In genomic region chr19:16435531-16436231, GRCm38 (mm10) we compare ENCODE assay signal across 9 mouse cellular contexts. TPM values are rescaled to one million over a fixed set of nuclear protein-coding genes. Genes with fewer than 3 reads are reported as not detected.
A peak's percentile ranks its signal among the peaks of the same experiment; 100 is the strongest.
DNase-seq lines count a peak whose midpoint lies in the region; ATAC-seq and TF ChIP-seq lines count a peak whose summit lies in the region.
"Had no signal": no experiment of that assay in that cellular context is flagged by ENCODE, and none has a peak within 500 bp of the region (broad histone marks: within the 10 kb centered on the region; RNA-seq: fewer than 3 reads in every experiment).

Gene Gna14 (plus strand): TSS chr19:16435762.

- peaks cover 29% of the 10 kb centered on the region for H3K27me3 ChIP-seq in heart, embryonic 12.5 days (replicated peaks)
- H3K27me3 ChIP-seq in kidney, embryonic 15.5 days: peaks cover 18% of the 10 kb centered on the region
- peaks cover 22% of the 10 kb centered on the region for H3K27me3 ChIP-seq in neural tube, embryonic 12.5 days (replicated peaks)
- H3K27me3 ChIP-seq: Patski had no signal

- WGBS in heart, embryonic 12.5 days: 2% methylated on average over 27 of the region's 27 CpGs
- WGBS in kidney, embryonic 15.5 days: under 1% methylated on average over 27 of the region's 27 CpGs
- under 1% methylated on average over 27 of the region's 27 CpGs for WGBS in neural tube, embryonic 12.5 days

- H3K9ac ChIP-seq in heart, embryonic 12.5 days: peak within 1 kb of the TSS; percentile 18; the same call in 1 of the 2 replicates
- peak within 1 kb of the TSS; percentile 35 for H3K9ac ChIP-seq in kidney, embryonic 15.5 days
- 0 out of 2 replicates have a peak within 1 kb of the TSS, but pooled peaks have one; percentile 17 for H3K9ac ChIP-seq in neural tube, embryonic 12.5 days

- no peaks in the 10 kb centered on the region for H3K9me3 ChIP-seq in heart, embryonic 12.5 days (replicated peaks)
- no peaks in the 10 kb centered on the region for H3K9me3 ChIP-seq in kidney, embryonic 15.5 days (replicated peaks)
- no peaks in the 10 kb centered on the region for H3K9me3 ChIP-seq in neural tube, embryonic 12.5 days

- peaks cover 4% of the 10 kb centered on the region; the same call in 1 of the 2 replicates for H3K4me1 ChIP-seq in bone marrow macrophage, adult 2 months (ENCODE audit: control insufficient read depth, insufficient read depth, low read length)
- no peaks in the 10 kb centered on the region; the same call in 1 of the 2 replicates for H3K4me1 ChIP-seq in embryonic fibroblast, embryonic 13.5 days (ENCODE audit: control insufficient read depth, insufficient read depth, low read length)
- H3K4me1 ChIP-seq in heart, embryonic 12.5 days (replicated peaks): peaks cover 48% of the 10 kb centered on the region
- H3K4me1 ChIP-seq in kidney, embryonic 15.5 days: peaks cover 51% of the 10 kb centered on the region
- peaks cover 26% of the 10 kb centered on the region for H3K4me1 ChIP-seq in neural tube, embryonic 12.5 days

- no peak within 1 kb of the TSS for H3K27ac ChIP-seq in bone marrow macrophage, adult 2 months (ENCODE audit: insufficient read depth, low read depth, low read length)
- H3K27ac ChIP-seq in embryonic fibroblast, embryonic 13.5 days (ENCODE audit: insufficient read depth, low read length): no peak within 1 kb of the TSS
- H3K27ac ChIP-seq in heart, embryonic 12.5 days (ENCODE audit: poor library complexity, severe bottlenecking): no peak within 1 kb of the TSS
- H3K27ac ChIP-seq in kidney, embryonic 15.5 days: peak within 1 kb of the TSS; percentile 30; the same call in 1 of the 2 replicates
- no peak within 1 kb of the TSS for H3K27ac ChIP-seq in neural tube, embryonic 12.5 days

- 0 out of 2 replicates have a peak, but pooled peaks have one; percentile 26 for ATAC-seq in heart, embryonic 12.5 days (ENCODE audit: insufficient number of reproducible peaks, low FRiP score)
- peak; percentile 74 for ATAC-seq in kidney, embryonic 15.5 days (replicated peaks; ENCODE audit: low FRiP score)
- peak; percentile 69 for ATAC-seq in neural tube, embryonic 12.5 days (ENCODE audit: low FRiP score, low read depth)
- ATAC-seq: Patski had no signal

- no peaks in the 10 kb centered on the region for H3K36me3 ChIP-seq in heart, embryonic 12.5 days
- H3K36me3 ChIP-seq in kidney, embryonic 15.5 days: no peaks in the 10 kb centered on the region
- H3K36me3 ChIP-seq in neural tube, embryonic 12.5 days: no peaks in the 10 kb centered on the region

- H3K4me2 ChIP-seq in heart, embryonic 12.5 days: peak within 1 kb of the TSS; percentile 78
- H3K4me2 ChIP-seq in kidney, embryonic 15.5 days: peak within 1 kb of the TSS; percentile 85
- peak within 1 kb of the TSS; percentile 72 for H3K4me2 ChIP-seq in neural tube, embryonic 12.5 days (replicated peaks)

- TF ChIP-seq CTCF in bone marrow macrophage, adult 2 months (IDR thresholded peaks at IDR 0.05; ENCODE audit: low read depth, low read length): 0 out of 2 replicates have a peak, but pooled peaks have one; percentile 33
- peak; percentile 71; the same call in 1 of the 2 replicates for TF ChIP-seq CTCF in embryonic fibroblast, embryonic 13.5 days (IDR thresholded peaks at IDR 0.05; ENCODE audit: borderline replicate concordance, insufficient read depth, low read length)

- peak; percentile 67 for DNase-seq in CD4-positive helper T cell, adult 2 months (ENCODE audit: low read depth, low spot score)
- DNase-seq in lung, adult 18-20 months: peak; percentile 78 to 80
- peak; percentile 89 for DNase-seq in testis, postnatal 10 days (ENCODE audit: low spot score)

- peak within 1 kb of the TSS; percentile 45 for H3K4me3 ChIP-seq in bone marrow macrophage, adult 2 months (ENCODE audit: insufficient read depth, low read length)
- H3K4me3 ChIP-seq in embryonic fibroblast, embryonic 13.5 days (ENCODE audit: insufficient read depth, low read length): peak within 1 kb of the TSS; percentile 20
- H3K4me3 ChIP-seq in heart, embryonic 12.5 days: peak within 1 kb of the TSS; percentile 50
- peak within 1 kb of the TSS; percentile 47 for H3K4me3 ChIP-seq in kidney, embryonic 15.5 days (replicated peaks)
- H3K4me3 ChIP-seq in neural tube, embryonic 12.5 days: peak within 1 kb of the TSS; percentile 36

- TF ChIP-seq POLR2A in bone marrow macrophage, adult 2 months (IDR thresholded peaks at IDR 0.05; ENCODE audit: borderline replicate concordance, low read depth, low read length): no peak
- no peak for TF ChIP-seq POLR2A in embryonic fibroblast, embryonic 13.5 days (IDR thresholded peaks at IDR 0.05; ENCODE audit: low read depth, low read length)

RNA-seq across cellular contexts. Expression of gene Gna14, which starts in this region (rescaled TPM):
- polyA plus RNA-seq in bone marrow macrophage, adult 2 months (2012; ENCODE audit: insufficient read depth, insufficient read length, missing spikeins): not detected in 2 replicates
- polyA plus RNA-seq in embryonic fibroblast, embryonic 13.5 days (2011; ENCODE audit: insufficient read length, low read depth, missing spikeins): 1.4 and 1.9 TPM in 2 replicates
- 0.49 and 0.79 TPM in 2 replicates for polyA plus RNA-seq in heart, embryonic 12.5 days (2016; fragmentation: Nextera tagmentation; extraction: Ambion mirVana)
- polyA plus RNA-seq in kidney, embryonic 15.5 days (2015; fragmentation: Nextera tagmentation; extraction: Ambion mirVana): 10.0 and 10.5 TPM in 2 replicates
- 0.22 and 0.28 TPM in 2 replicates for polyA plus RNA-seq in neural tube, embryonic 12.5 days (2016; fragmentation: Nextera tagmentation; extraction: Ambion mirVana)

Comparison
In these comparisons a context has a peak if more than half of its experiments do, and no peak if none do; other contexts are left out.
1. Peak in ATAC-seq, H3K4me3 ChIP-seq, H3K9ac ChIP-seq and H3K4me2 ChIP-seq in heart, embryonic 12.5 days; RNA of the gene not detected or under 1 TPM.
2. Peak in ATAC-seq, H3K4me3 ChIP-seq, H3K9ac ChIP-seq and H3K4me2 ChIP-seq in neural tube, embryonic 12.5 days; RNA of the gene not detected or under 1 TPM.